Mouse (Mus musculus): ENCODE measurements around the gene Erg28. TPM values are rescaled to one million over a fixed set of nuclear protein-coding genes. Genes with fewer than 3 reads are reported as not detected.

Gene Erg28
- polyA plus RNA-seq (2014; fragmentation: Illumina TruSeq; extraction: RNeasy Lipid Tissue Mini Kit (QIAGEN cat#74804); ENCODE audit: low read depth, low replicate concordance), result 9.5 TPM

DNA sequence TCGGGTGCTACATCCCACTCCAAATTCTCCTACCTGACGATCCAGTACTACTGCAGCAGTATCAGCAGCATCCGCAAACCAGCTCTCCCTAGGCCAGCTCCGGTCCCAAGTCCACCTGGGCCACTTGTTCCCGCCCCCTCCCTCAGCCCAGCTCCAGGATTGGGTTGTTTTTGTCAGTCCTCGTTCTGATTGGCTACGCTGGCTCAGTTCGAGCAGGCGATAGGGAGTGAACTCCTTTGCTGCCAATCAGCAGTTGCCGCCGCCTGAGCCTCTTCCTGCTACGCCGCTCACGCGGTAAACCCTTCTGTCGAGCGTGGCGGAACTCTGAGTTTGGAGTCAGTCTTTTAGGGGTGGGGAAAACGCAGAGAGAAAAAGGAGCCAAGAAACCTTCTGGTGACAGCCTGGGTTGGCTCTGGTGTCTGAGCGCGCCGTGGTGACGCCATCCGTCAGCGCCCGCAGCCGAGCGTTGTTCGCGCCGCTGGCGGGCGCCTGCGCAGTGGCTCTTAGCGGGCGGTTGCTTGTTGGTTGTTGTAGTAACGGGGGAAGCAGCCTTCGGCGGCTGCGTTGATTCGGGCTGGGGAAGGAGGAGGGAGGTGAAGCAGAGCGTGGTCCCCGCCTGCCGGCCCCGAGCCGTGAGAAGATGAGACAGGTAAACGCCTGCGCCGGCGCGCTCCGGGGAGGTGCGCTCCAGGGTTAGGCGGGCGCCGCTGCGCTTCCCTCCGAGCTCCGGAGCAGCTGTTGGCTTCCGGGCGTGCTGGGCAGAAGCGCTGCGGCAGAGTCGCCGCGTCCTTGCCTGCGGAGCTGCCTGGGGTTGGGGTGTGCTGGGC is at the start of gene Erg28, which contains the start of gene Ttll5:
Erg28 (minus strand) TSS at position 113 of the 827 bp plus-strand sequence.
Ttll5 (plus strand) TSS at position 222 of the 827 bp plus-strand sequence.

Other genes starting within 250 kb of the Erg28 start
- gene Jdp2, start 225.5 kb downstream of the Erg28 start, polyA plus RNA-seq (2014; fragmentation: Illumina TruSeq; extraction: RNeasy Lipid Tissue Mini Kit (QIAGEN cat#74804); ENCODE audit: low read depth, low replicate concordance), result 10.2 TPM
- 1.4 TPM for gene Batf, start 137.9 kb downstream of the Erg28 start, polyA plus RNA-seq (2014; fragmentation: Illumina TruSeq; extraction: RNeasy Lipid Tissue Mini Kit (QIAGEN cat#74804); ENCODE audit: low read depth, low replicate concordance)
- gene Flvcr2, start 78.0 kb downstream of the Erg28 start, polyA plus RNA-seq (2014; fragmentation: Illumina TruSeq; extraction: RNeasy Lipid Tissue Mini Kit (QIAGEN cat#74804); ENCODE audit: low read depth, low replicate concordance), result 3.3 TPM
- 11.9 TPM for gene Ttll5, start 109 bp upstream of the Erg28 start, polyA plus RNA-seq (2014; fragmentation: Illumina TruSeq; extraction: RNeasy Lipid Tissue Mini Kit (QIAGEN cat#74804); ENCODE audit: low read depth, low replicate concordance)